Mouse (Mus musculus) lung, embryonic 16.5 days (tissue): ENCODE data around the gene Rnf212. TPM values are rescaled to one million over a fixed set of nuclear protein-coding genes. Genes with fewer than 3 reads are reported as not detected.

Experiments
- ATAC-seq: fragments of 200-750 bp; cut with Nextera tagmentation; 2 replicates; pipeline ENCODE4 v1.8.0; 2017; ENCODE audit warnings: low read depth, mild to moderate bottlenecking, moderate library complexity
- H3K27ac ChIP-seq: fragments of 300-500 bp; sonication (generic); 2 replicates; pipeline ENCODE4 v1.5.1; 2014; ENCODE audit warnings: mild to moderate bottlenecking, control low read depth, low read length
- H3K27me3 ChIP-seq: fragments of 300-500 bp; sonication (generic); 2 replicates; pipeline ENCODE4 v1.6.1; 2014; ENCODE audit warnings: low read depth, low read length, mixed read lengths; ENCODE audit not compliant: control insufficient read depth, insufficient read depth
- H3K36me3 ChIP-seq: fragments of 300-500 bp; sonication (generic); 2 replicates; pipeline ENCODE4 v1.6.1; 2014; ENCODE audit warnings: low read length; ENCODE audit not compliant: control insufficient read depth, insufficient read depth
- H3K4me1 ChIP-seq: fragments of 300-500 bp; sonication (generic); replicated peaks from 2 replicates; pipeline ENCODE4 v1.6.1; 2014; ENCODE audit warnings: low read length, mixed read lengths; ENCODE audit not compliant: control insufficient read depth, insufficient read depth
- H3K4me2 ChIP-seq: fragments of 300-500 bp; sonication (generic); 2 replicates; pipeline ENCODE4 v1.6.1; 2014; ENCODE audit warnings: low read depth, low read length, control low read depth
- H3K4me3 ChIP-seq: fragments of 300-500 bp; sonication (generic); 2 replicates; pipeline ENCODE4 v1.5.1; 2014; ENCODE audit warnings: mild to moderate bottlenecking, low read length, control low read depth
- H3K9ac ChIP-seq: fragments of 300-500 bp; sonication (generic); 2 replicates; pipeline ENCODE4 v1.6.1; 2014; ENCODE audit warnings: low read length, control low read depth
- H3K9me3 ChIP-seq: fragments of 300-500 bp; sonication (generic); 2 replicates; pipeline ENCODE4 v1.6.1; 2016; ENCODE audit warnings: low read length; ENCODE audit not compliant: control insufficient read depth
- WGBS: fragments of 180-500 bp; shearing (Covaris S2); extraction: QIAGEN DNeasy Blood & Tissue Kit; methylation state at CpG from one replicate; pipeline ENCODE4 v1.1.7; 2014; 5-methylcytosine and 5-hydroxymethylcytosine counted together
- polyA plus RNA-seq: library from polyadenylated mRNA; unstranded; fragments of >200 nt; fragmentation: Nextera tagmentation; extraction: Ambion mirVana; gene quantifications from 2 replicates; pipeline ENCODE4 v1.2.1, GENCODE M21; 2015

Gene Rnf212
- polyA plus RNA-seq, 1 experiment from 2014 or later: not detected

GRCm38 (mm10) chr5:108750328-108751210, 24.2 kb downstream of the Rnf212 start:
- H3K4me1 ChIP-seq: no peaks in the 10 kb centered on the region

GRCm38 (mm10) chr5:108744629-108745028, 30.2 kb downstream of the Rnf212 start:
- no peak overlapping the region for H3K4me2 ChIP-seq
- H3K9me3 ChIP-seq: no peaks in the 10 kb centered on the region
- no peaks in the 10 kb centered on the region for H3K27me3 ChIP-seq
- 76% methylated on average over 3 of the region's 3 CpGs for WGBS
- H3K36me3 ChIP-seq: no peaks in the 10 kb centered on the region
- no peak overlapping the region for H3K9ac ChIP-seq
- no peak for ATAC-seq
- H3K27ac ChIP-seq: no peak overlapping the region
- no peaks in the 10 kb centered on the region for H3K4me1 ChIP-seq
- no peak overlapping the region for H3K4me3 ChIP-seq

More at GRCm38 (mm10) chr5:108750328-108751210, 24.2 kb downstream of the Rnf212 start:
- no peak overlapping the region for H3K27ac ChIP-seq
- WGBS: 69% methylated on average over 5 of the region's 5 CpGs
- no peak overlapping the region for H3K9ac ChIP-seq
- no peaks in the 10 kb centered on the region for H3K9me3 ChIP-seq
- H3K4me3 ChIP-seq: no peak overlapping the region
- no peaks in the 10 kb centered on the region for H3K27me3 ChIP-seq
- no peak overlapping the region for H3K4me2 ChIP-seq
- ATAC-seq: no peak
- no peaks in the 10 kb centered on the region for H3K36me3 ChIP-seq

GRCm38 (mm10) chr5:108743856-108744255, 30.9 kb downstream of the Rnf212 start:
- 58% methylated on average over 2 of the region's 2 CpGs for WGBS
- ATAC-seq: no peak
- no peaks in the 10 kb centered on the region for H3K4me1 ChIP-seq

GRCm38 (mm10) chr5:108742596-108742995, 32.2 kb downstream of the Rnf212 start:
- Histone ChIP-seq H3K4me2 (no peak overlapping the region), H3K36me3 (no peaks in the 10 kb centered on the region), H3K9ac (no peak overlapping the region), H3K27me3 (no peaks in the 10 kb centered on the region), H3K9me3 (no peaks in the 10 kb centered on the region), H3K4me1 (no peaks in the 10 kb centered on the region), H3K27ac (no peak overlapping the region), H3K4me3 (no peak overlapping the region)
- 73% methylated on average over 2 of the region's 2 CpGs for WGBS
- no peak for ATAC-seq

More at GRCm38 (mm10) chr5:108743856-108744255, 30.9 kb downstream of the Rnf212 start:
- Histone ChIP-seq H3K27me3 (no peaks in the 10 kb centered on the region), H3K9ac (no peak overlapping the region), H3K27ac (no peak overlapping the region), H3K36me3 (no peaks in the 10 kb centered on the region), H3K4me2 (no peak overlapping the region), H3K9me3 (no peaks in the 10 kb centered on the region), H3K4me3 (no peak overlapping the region)

GRCm38 (mm10) chr5:108741844-108742243, 32.9 kb downstream of the Rnf212 start:
- Histone ChIP-seq H3K9me3 (no peaks in the 10 kb centered on the region), H3K9ac (no peak overlapping the region), H3K4me1 (no peaks in the 10 kb centered on the region), H3K4me2 (no peak overlapping the region), H3K4me3 (no peak overlapping the region), H3K27ac (no peak overlapping the region), H3K27me3 (no peaks in the 10 kb centered on the region), H3K36me3 (no peaks in the 10 kb centered on the region)
- ATAC-seq: no peak
- 74% methylated on average over 2 of the region's 2 CpGs for whole genome bisulfite sequencing

GRCm38 (mm10) chr5:108727425-108727824, 47.4 kb downstream of the Rnf212 start:
- no peaks in the 10 kb centered on the region for H3K27me3 ChIP-seq
- 67% methylated on average over 1 of the region's 1 CpGs for WGBS
- no peaks in the 10 kb centered on the region for H3K9me3 ChIP-seq
- no peak overlapping the region for H3K9ac ChIP-seq
- no peaks in the 10 kb centered on the region for H3K4me1 ChIP-seq
- ATAC-seq: no peak
- no peak overlapping the region for H3K27ac ChIP-seq
- no peak overlapping the region for H3K4me2 ChIP-seq
- no peak overlapping the region for H3K4me3 ChIP-seq
- no peaks in the 10 kb centered on the region for H3K36me3 ChIP-seq

- no peak overlapping the region for H3K4me2 ChIP-seq
- H3K9me3 ChIP-seq: no peaks in the 10 kb centered on the region
- no peak overlapping the region for H3K4me3 ChIP-seq
- ATAC-seq: peak; percentile 71
- no peak overlapping the region for H3K9ac ChIP-seq
- 21% methylated on average over 5 of the region's 5 CpGs for WGBS
- no peaks in the 10 kb centered on the region for H3K27me3 ChIP-seq
- H3K27ac ChIP-seq: no peak overlapping the region
- H3K4me1 ChIP-seq: no peaks in the 10 kb centered on the region
- H3K36me3 ChIP-seq: no peaks in the 10 kb centered on the region
These were observed 48.1 kb downstream of the Rnf212 start for GRCm38 (mm10) chr5:108726557-108727248.

GRCm38 (mm10) chr5:108724006-108724405, 50.8 kb downstream of the Rnf212 start:
- Histone ChIP-seq H3K4me3 (no peak overlapping the region), H3K4me1 (0 out of 2 replicates have a peak, but pooled peaks cover 4% of the 10 kb centered on the region), H3K36me3 (no peaks in the 10 kb centered on the region), H3K27me3 (no peaks in the 10 kb centered on the region), H3K9me3 (no peaks in the 10 kb centered on the region), H3K4me2 (no peak overlapping the region), H3K27ac (no peak overlapping the region), H3K9ac (no peak overlapping the region)
- no peak for ATAC-seq
- WGBS: 38% methylated on average over 2 of the region's 2 CpGs

GRCm38 (mm10) chr5:108719761-108720160, 55.0 kb downstream of the Rnf212 start:
- H3K27me3 ChIP-seq: no peaks in the 10 kb centered on the region
- WGBS: 37% methylated on average over 7 of the region's 7 CpGs
- H3K36me3 ChIP-seq: no peaks in the 10 kb centered on the region
- 0 out of 2 replicates have a peak, but pooled peaks cover 5% of the 10 kb centered on the region for H3K4me1 ChIP-seq
- H3K4me2 ChIP-seq: no peak overlapping the region
- H3K9me3 ChIP-seq: no peaks in the 10 kb centered on the region
- no peak overlapping the region for H3K9ac ChIP-seq
- H3K27ac ChIP-seq: no peak overlapping the region
- ATAC-seq: no peak
- no peak overlapping the region for H3K4me3 ChIP-seq
